Mouse (Mus musculus) layer of hippocampus, postnatal 10 days (tissue): Measurements from ENCODE around the gene Ulk1. TPM values are rescaled to one million over a fixed set of nuclear protein-coding genes. Genes with fewer than 3 reads are reported as not detected.
A peak's percentile ranks its signal among the peaks of the same experiment; 100 is the strongest.
"Not testable (repeated sequence)": the region's sequence is repeated elsewhere in the genome, so short reads cannot be mapped to it uniquely, and the experiment has no call there.

Source experiments
- DNase-seq, 2 experiments: peaks; one replicate each; pipeline ENCODE4 v3.0.0; 2021; ENCODE audit warnings: low spot score in 2 of 2
- total RNA-seq, 2 experiments: library from RNA; stranded (reverse); gene quantifications; 2 replicates each; pipeline ENCODE4 v1.2.3; 2021

Ulk1 gene
- total RNA-seq, 2 experiments from 2014 or later, result 66.7 to 73.7 TPM

DNA sequence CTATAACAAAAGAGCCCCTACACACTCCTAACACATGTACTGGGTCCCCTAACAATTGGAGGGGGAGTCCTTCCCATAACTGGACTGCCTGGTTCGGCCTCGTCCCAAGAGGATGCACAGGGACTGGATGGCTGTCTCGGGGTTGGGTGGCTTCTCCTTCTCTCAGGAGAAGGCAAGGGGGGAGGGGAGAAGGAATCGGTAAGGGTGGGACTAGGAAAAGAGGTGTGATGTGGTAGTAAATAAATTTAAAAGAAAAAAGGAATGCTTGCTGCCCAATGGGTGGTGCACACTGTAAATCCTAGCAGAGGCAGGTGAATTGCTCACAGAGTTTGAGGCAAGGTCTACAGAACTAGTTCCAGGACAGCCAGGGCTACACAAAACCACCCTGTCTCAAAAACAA, 3.7 kb downstream of the Ulk1 start:
- no peak for DNase-seq

DNA sequence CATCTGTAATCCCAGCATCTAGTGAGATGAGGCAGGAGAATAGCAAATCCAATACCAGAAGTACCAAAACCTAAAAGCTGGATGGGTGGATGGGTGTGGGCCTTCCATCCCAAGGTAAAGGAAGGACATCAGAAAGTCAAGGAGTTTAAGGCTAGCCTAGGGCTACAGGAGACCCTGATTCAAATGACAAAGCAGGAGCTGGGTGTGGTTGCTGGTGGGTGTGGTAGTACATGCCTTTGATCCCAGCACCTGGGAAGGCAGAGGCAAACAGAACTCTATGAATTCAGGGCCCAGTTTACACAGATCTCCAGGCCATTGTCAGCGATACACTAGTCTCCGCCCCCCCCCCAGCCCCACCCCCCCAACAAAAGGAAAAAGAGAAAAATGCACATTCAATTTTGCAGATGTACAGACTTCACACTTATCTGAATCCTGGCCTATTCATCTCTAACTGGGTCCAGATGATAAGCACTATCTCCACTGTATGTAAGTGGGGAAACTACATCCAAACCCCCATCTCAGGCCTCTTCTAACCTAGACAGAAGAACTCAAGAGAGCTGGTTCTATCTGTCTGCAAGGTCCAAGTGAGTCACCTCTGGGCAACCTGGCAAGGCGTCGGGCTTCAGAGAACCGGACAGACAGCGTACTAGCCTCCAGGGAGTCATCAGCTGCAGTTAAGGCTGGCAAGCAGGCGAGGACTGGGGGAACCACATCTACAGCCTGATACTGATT, 5.7 kb downstream of the Ulk1 start:
- DNase-seq, result no peak

DNA sequence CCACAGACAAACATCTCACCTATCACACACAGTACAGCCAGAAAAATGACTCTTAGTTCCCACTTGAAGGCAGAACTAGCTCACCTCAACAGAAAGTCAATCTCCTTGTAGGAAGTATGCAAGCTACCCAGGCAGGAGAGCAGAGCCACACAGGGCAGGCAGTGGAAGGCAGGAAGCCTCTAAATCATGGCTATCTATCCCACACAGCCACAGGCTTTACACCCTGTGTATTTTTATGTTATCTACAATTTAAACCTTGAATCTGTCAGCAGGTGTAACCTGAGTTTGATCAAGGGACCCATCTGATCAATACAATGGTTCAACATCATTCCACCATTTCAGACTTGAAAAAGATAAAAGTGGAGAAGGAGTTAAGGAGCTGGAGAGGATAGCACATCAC, 7.1 kb downstream of the Ulk1 start:
- DNase-seq, result no peak

- no peak for DNase-seq
Observed at GRCm38 (mm10) chr5:110802186-110802585, 7.7 kb downstream of the Ulk1 start.

- no peak for DNase-seq
Observed at GRCm38 (mm10) chr5:110801036-110801624, 8.8 kb downstream of the Ulk1 start.

GRCm38 (mm10) chr5:110797696-110798095, 12.2 kb downstream of the Ulk1 start:
- no peak for DNase-seq

DNA sequence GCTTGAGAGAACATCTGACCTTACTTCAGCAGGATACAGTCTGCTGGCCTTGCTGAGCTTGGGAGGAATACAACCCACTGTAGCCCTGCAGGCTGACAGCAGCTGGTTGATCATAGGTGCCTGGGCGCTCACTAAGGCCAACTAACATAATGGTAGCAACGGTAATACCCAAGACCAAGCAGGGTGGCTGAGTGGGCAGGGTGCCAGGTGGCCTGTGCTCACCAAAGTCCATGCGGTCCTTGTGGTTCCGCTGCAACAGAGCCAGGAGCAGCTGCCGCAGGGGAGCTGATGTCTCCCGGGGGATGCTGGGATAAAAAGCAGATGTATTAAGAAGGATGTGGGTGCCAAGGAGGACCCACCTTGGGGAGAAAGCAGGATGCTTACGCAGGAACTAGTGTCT, 15.5 kb downstream of the Ulk1 start:
- no peak for DNase-seq

- DNase-seq, result peak; percentile 61
Observed at GRCm38 (mm10) chr5:110788684-110789083, 21.2 kb downstream of the Ulk1 start.

DNA sequence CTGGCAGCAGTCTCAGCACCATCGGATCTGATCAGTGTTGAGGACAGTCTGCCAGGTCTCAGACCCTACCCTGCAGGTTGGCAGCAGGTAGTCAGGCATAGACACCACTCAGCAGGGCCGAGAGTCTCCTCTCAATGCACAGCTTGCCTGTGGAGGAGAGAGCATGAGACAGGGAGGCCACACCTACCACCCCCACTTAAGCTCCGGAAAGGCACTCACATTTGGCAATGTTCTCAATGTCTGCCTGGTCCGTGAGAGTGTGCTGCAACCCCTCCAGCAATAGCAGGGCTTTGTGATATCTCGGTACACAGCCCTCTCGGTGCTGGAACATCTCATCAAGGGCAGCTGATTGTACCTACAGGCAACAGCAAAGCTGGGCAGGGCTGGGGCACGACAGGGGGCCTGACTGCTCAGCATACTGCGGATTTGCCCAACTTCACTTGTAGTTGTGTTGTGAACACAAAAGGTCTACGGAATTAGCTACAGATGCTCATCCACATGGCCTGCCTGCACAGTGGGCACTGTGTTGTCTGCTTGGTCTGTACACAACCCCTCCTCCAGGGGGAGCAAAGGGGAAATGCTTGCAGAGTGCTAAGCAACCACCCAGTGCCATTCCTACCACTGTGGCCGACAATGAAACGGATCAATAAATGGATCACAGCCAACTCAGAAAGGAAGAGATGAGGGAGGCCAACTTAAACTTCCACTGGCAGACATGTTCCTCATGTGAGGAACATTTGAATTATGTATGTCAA, 23.6 kb downstream of the Ulk1 start:
- DNase-seq, result peak in 1 of 2 experiments; percentile 44

- no peak for DNase-seq
Observed at GRCm38 (mm10) chr5:110783150-110783549, 26.7 kb downstream of the Ulk1 start.

- DNase-seq, result no peak
Observed at GRCm38 (mm10) chr5:110781529-110782238, 28.2 kb downstream of the Ulk1 start.

DNA sequence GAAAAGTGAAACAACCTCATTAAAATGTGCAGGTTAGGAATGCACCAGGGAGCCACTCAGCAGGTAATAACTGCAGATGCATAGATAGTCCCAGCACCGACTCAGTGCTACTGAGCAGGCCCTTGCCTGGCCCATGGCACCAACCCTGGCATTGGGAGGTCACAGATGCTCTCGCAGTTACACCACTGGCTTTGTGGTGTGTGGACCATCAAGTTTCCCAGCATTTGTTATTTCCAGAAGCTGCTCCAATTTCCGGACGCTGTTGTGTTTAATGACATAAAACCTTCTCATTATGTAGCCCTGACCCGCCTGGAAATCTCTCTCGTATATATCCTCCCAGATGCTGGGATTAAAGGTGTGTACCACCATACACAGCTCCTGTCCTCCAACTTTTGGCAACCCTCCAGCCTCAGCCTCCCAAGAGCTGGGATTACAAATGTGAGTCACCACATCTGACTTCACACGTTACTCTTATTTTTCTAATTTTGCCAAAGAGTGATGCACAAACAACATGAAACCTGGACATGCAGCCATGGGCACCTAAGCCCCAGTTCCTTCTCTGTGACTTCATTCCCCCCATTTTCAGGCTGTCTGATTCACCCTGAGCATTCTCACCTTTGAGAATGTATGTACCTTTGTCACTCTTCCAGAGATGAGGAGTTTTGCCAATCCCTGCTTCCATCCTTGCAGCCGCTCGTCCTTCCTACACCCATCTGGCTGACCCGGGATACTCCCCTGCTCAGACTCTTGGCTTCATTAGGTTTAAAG, 29.0 kb downstream of the Ulk1 start:
- no peak for DNase-seq

- peak; percentile 90 to 93 for DNase-seq
Observed at GRCm38 (mm10) chr5:110779998-110780760, 29.7 kb downstream of the Ulk1 start, which contains the start of gene Pus1. TSS of gene Pus1 (minus strand) at chr5:110780659.

DNA sequence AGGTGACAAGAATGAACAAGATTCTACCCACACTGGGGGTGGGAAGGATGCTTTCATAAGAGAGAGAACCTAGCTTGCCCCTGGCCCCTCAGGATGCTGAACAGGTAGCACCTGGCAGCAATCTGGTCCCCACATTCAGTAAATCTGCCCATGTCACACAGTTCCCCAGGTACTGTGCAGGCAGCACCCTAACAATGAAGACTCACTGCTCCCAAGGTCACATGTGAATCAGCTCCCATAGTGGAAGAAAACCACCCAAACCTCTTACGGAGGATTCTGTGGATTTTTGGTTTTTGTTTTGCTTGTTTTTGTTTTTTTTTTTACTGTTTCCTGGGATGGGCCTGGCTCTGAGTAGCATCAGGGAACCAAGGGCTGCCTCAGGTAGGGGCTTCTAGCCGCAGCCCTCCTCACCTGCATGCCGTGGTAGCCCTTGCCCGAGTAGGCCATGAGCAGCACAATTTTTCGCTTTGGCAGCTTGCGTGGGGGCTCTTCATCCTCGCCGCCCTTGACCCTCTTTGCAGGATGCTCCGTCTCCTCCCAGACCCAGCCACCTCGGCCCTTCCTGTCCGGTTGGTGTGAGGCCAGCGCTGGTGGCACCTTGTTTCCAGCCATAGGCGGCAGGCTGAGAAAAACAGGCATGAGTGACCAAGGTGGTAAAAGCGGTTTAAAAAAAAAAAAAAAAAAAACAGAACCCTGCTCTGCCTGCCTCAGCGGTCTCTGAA, 30.5 kb downstream of the Ulk1 start:
- no peak for DNase-seq

- DNase-seq, result no peak
Observed at GRCm38 (mm10) chr5:110778263-110778662, 31.6 kb downstream of the Ulk1 start.

DNA sequence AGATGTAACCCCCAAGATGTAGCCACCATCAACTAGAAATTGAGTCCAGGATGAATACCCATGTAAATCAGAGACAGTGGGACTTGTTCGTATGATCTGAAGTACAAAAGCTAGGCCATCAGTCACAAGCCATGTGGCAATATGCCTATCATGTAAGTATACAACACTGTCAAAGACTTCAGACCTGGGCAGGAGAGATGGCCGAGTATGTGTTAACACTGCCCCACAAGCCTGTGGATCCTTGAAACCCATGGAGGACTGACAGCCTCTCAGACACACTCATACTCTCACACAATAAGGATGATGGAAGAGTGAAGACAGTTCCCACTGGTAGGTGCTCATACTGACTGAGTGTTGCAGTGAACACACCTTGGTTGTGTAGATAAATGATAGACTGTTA, 33.8 kb downstream of the Ulk1 start:
- DNase-seq, result no peak

DNA sequence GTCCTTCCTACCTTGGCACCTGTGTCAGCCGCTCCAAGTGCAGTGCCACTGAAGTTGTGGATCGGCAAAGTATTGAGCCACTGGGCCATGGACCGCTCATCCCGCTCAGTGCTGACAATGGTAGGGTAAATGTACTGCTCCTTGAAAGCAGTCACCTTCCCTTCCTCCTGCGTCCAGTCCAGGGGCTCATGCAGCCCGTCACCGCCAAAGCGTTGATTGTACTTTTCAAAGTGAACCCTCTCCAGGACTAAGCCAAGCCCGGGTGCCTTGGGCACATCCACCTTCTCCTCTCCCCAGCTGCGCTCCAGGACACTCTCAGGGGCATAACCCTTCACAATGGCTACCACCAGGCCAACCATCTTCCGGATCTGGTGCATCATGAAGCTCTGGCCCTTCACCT, 35.4 kb downstream of the Ulk1 start:
- DNase-seq, result no peak

DNA sequence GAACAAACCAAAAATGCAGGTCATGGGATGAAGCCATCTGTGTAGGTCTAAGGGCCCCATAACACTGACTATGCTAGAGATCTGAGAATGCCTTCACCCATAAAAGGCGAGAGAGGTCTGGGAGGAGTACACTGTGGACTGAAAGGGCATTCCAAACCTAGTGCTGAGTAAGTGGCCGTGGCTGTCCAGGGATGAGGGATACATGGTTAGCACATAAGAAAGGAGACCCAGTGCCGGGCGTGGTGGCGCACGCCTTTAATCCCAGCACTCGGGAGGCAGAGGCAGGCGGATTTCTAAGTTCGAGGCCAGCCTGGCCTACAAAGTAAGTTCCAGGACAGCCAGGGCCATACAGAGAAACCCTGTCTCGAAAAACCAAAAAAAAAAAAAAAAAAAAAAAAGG, 37.0 kb downstream of the Ulk1 start:
- not testable (repeated sequence) for DNase-seq

GRCm38 (mm10) chr5:110770448-110771158, 39.3 kb downstream of the Ulk1 start, which contains the start of gene Ep400:
TSS of gene Ep400 (minus strand) at chr5:110770717.
- DNase-seq, result peak; percentile 100
